Mouse (Mus musculus) heart, postnatal 10 days (tissue): ENCODE results near the gene Bmpr1a. TPM values are rescaled to one million over a fixed set of nuclear protein-coding genes. Genes with fewer than 3 reads are reported as not detected.
A peak's percentile ranks its signal among the peaks of the same experiment; 100 is the strongest.

Source experiments
- DNase-seq, 2 experiments: peaks; one replicate each; pipeline ENCODE4 v3.0.0; 2021
- intact Hi-C: fragments of 180-260 bp; cut with DNase I; formaldehyde crosslinking; loops from one replicate; pipeline ENCODE4 v1.15.1; 2025
- total RNA-seq, 2 experiments: library from RNA; stranded (reverse); gene quantifications; 2 replicates each; pipeline ENCODE4 v1.2.3; 2021

Bmpr1a gene
- total RNA-seq, 2 experiments from 2014 or later = 83.2 to 115 TPM

- intact Hi-C loops = no loop called here
These were observed 5.2 kb upstream of the Bmpr1a start for GRCm38 (mm10) chr14:34508187-34508840.

GRCm38 (mm10) chr14:34505309-34505708 is 2.2 kb upstream of the Bmpr1a start:
- DNase-seq = no peak
- intact Hi-C loops = no loop called here

More at GRCm38 (mm10) chr14:34508187-34508840, 5.2 kb upstream of the Bmpr1a start:
- no peak for DNase-seq

GRCm38 (mm10) chr14:34504377-34504776 is 1.2 kb upstream of the Bmpr1a start:
- intact Hi-C loops = loop anchor here (5.0 kb wide), 3 partner anchors 47 to 192 kb away; partner anchors contain the start of genes Glud1, Mmrn2 and Shld2

GRCm38 (mm10) chr14:34503759-34504158 is 618 bp upstream of the Bmpr1a start:
- intact Hi-C loops = loop anchor here (5.0 kb wide), 3 partner anchors 46 to 191 kb away; partner anchors contain the start of genes Glud1, Mmrn2 and Shld2
- no peak for DNase-seq

More at GRCm38 (mm10) chr14:34504377-34504776, 1.2 kb upstream of the Bmpr1a start:
- DNase-seq = no peak

GRCm38 (mm10) chr14:34502475-34503324 is 441 bp downstream of the Bmpr1a start:
- DNase-seq = peak; percentile 89 to 91
- intact Hi-C loops = loop anchor here (5.0 kb wide), 3 partner anchors 45 to 190 kb away; partner anchors contain the start of genes Glud1, Mmrn2 and Shld2

GRCm38 (mm10) chr14:34501804-34502474 is 1.2 kb downstream of the Bmpr1a start:
- intact Hi-C loops = loop anchor here (2.0 to 5.0 kb wide), 4 partner anchors 45 to 190 kb away; partner anchors contain the start of genes Glud1, Mmrn2 and Shld2
- DNase-seq = peak; percentile 58 to 65

GRCm38 (mm10) chr14:34501447-34501803 is 1.7 kb downstream of the Bmpr1a start:
- intact Hi-C loops = loop anchor here (2.0 to 5.0 kb wide), 4 partner anchors 44 to 189 kb away; partner anchors contain the start of genes Glud1, Mmrn2 and Shld2
- DNase-seq = peak in 1 of 2 experiments; percentile 40

- intact Hi-C loops = loop anchor here (2.0 to 5.0 kb wide), 4 partner anchors 43 to 188 kb away; partner anchors contain the start of genes Glud1, Mmrn2 and Shld2
- DNase-seq = no peak
These were observed 2.8 kb downstream of the Bmpr1a start for GRCm38 (mm10) chr14:34500309-34500708.

- intact Hi-C loops = loop anchor here (2.0 to 5.0 kb wide), 4 partner anchors 42 to 187 kb away; partner anchors contain the start of genes Glud1, Mmrn2 and Shld2
- no peak for DNase-seq
These were observed 3.5 kb downstream of the Bmpr1a start for GRCm38 (mm10) chr14:34499664-34500063.

- intact Hi-C loops = no loop called here
- DNase-seq = no peak
These were observed 5.8 kb downstream of the Bmpr1a start for GRCm38 (mm10) chr14:34497346-34497745.

- no peak for DNase-seq
- intact Hi-C loops = no loop called here
These were observed 9.5 kb downstream of the Bmpr1a start for GRCm38 (mm10) chr14:34493682-34494081.

GRCm38 (mm10) chr14:34492688-34493087 is 10.5 kb downstream of the Bmpr1a start:
- DNase-seq = no peak
- intact Hi-C loops = no loop called here

- intact Hi-C loops = no loop called here
- no peak for DNase-seq
These were observed 12.2 kb downstream of the Bmpr1a start for GRCm38 (mm10) chr14:34490965-34491364.

- peak in 1 of 2 experiments; percentile 50 for DNase-seq
These were observed 13.2 kb downstream of the Bmpr1a start for GRCm38 (mm10) chr14:34489928-34490327.

GRCm38 (mm10) chr14:34486169-34486568 is 17.0 kb downstream of the Bmpr1a start:
- DNase-seq = no peak
- intact Hi-C loops = no loop called here

More at GRCm38 (mm10) chr14:34489928-34490327, 13.2 kb downstream of the Bmpr1a start:
- intact Hi-C loops = no loop called here

GRCm38 (mm10) chr14:34483469-34484341 is 19.4 kb downstream of the Bmpr1a start:
- DNase-seq = peak in 1 of 2 experiments; percentile 15
- intact Hi-C loops = no loop called here

- intact Hi-C loops = no loop called here
- no peak for DNase-seq
These were observed 31.6 kb downstream of the Bmpr1a start for GRCm38 (mm10) chr14:34471591-34471990.

GRCm38 (mm10) chr14:34466291-34466690 is 36.9 kb downstream of the Bmpr1a start:
- DNase-seq = no peak
- intact Hi-C loops = no loop called here

- no peak for DNase-seq
- intact Hi-C loops = loop anchor here (2.0 to 5.0 kb wide), 3 partner anchors 43 to 111 kb away; partner anchors contain the start of gene Bmpr1a
These were observed 43.8 kb downstream of the Bmpr1a start for GRCm38 (mm10) chr14:34459386-34459785.
